Mouse (Mus musculus): ENCODE results near the gene Nlrp6. TPM values are rescaled to one million over a fixed set of nuclear protein-coding genes. Genes with fewer than 3 reads are reported as not detected.

Nlrp6 gene
- polyA plus RNA-seq, 1 experiment from 2014 or later = not detected

DNA sequence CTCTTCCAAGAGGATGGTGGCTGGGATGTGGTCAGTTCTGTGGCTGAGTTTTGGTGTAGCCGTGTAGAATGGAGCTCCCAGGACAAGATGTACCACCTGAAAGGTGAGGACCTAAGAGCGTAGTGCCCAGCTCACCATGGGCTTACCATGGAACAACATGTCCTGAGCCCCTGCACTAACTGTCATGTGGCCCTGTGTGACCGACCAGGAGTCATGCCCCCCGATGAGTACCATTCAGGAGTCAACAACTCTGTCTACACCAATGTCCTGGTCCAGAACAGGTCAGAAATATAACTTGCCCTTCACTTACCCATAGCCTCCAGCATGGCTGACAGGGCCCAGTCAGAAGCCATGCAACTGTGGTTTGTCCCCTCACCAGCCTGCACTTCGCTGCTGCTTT, 24.5 kb downstream of the Nlrp6 start:
- no peak overlapping the region for H3K27ac ChIP-seq

DNA sequence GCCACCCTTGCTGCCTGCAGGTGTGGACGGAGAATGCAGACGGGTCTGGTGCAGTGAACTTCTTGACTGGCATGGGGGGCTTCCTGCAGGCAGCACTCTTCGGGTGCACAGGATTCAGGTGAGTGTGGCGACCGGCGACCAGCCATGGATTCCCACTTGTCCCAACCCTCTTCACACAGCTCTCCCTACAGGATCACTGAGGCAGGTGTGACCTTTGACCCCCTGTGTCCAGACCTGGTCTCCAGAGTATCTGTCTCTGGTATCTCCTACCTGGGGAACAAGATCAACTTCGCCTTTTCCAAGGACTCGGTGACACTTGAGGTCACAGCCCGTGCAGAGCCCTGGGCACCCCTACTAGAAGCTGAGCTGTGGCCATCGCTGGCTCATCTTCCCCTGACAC, 25.6 kb downstream of the Nlrp6 start:
- WGBS = 92% methylated on average over 10 of the region's 10 CpGs
- Histone ChIP-seq H3K4me1 (replicated peaks) (peaks cover 39% of the 10 kb centered on the region), H3K36me3 (peaks cover 56% of the 10 kb centered on the region), H3K27ac (no peak overlapping the region), H3K9me3 (no peaks in the 10 kb centered on the region), H3K4me3 (no peak overlapping the region), H3K27me3 (ENCODE audit: insufficient read depth, poor library complexity, severe bottlenecking) (no peaks in the 10 kb centered on the region)
- DNase-seq (ENCODE audit: low spot score) = no peak

More for the DNA sequence above, 24.5 kb downstream of the Nlrp6 start:
- no peak for DNase-seq (ENCODE audit: low spot score)
- Histone ChIP-seq H3K4me1 (replicated peaks) (peaks cover 28% of the 10 kb centered on the region), H3K4me3 (no peak overlapping the region), H3K27me3 (ENCODE audit: insufficient read depth, poor library complexity, severe bottlenecking) (no peaks in the 10 kb centered on the region), H3K36me3 (peaks cover 56% of the 10 kb centered on the region), H3K9me3 (no peaks in the 10 kb centered on the region)
- WGBS = 90% methylated on average over 5 of the region's 5 CpGs

DNA sequence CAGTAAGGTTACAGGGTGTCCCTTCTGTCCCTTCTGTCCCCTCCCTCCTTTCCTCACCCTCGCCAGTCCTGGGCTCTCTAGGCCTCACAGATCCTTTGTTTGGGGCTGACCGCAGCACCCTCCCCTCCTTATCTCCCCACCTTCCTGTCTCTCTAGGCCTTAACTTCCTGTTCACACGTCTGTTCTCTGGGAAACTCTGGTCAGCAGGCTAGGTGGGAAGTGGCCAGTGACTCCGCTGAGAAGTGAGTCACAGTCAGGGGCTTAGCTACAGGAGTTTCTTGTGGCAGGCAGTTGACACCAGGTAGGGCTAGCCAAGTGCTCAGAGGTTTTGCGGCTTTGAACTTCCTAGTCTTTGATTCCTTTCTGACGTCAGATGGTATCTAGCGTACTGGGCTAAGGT, 26.3 kb downstream of the Nlrp6 start:
- peaks cover 56% of the 10 kb centered on the region for H3K36me3 ChIP-seq
- H3K9me3 ChIP-seq = no peaks in the 10 kb centered on the region
- no peaks in the 10 kb centered on the region for H3K27me3 ChIP-seq (ENCODE audit: insufficient read depth, poor library complexity, severe bottlenecking)
- H3K4me3 ChIP-seq = no peak overlapping the region
- no peak for DNase-seq (ENCODE audit: low spot score)
- no peak overlapping the region for H3K27ac ChIP-seq
- WGBS = 71% methylated on average over 7 of the region's 7 CpGs
- peaks cover 40% of the 10 kb centered on the region for H3K4me1 ChIP-seq (replicated peaks)

DNA sequence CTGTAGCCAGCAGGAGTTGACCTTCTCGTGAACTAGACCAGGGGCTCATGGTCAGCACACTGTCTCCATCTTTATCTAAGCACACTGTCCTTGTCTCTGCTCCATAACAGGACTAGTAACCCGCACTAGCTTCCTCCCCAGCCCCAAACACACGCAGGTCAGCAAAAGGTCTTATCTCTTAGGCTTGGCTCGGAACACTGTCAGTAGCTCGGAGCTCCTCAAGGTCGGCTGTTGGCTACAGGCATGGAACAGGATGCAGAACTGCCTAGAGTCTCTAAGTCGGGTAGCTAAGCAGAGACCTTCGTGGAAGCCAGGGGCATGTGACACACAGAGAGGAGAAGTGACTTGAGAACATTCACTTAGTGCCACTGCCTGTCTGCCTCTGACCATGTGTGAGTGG, 27.5 kb downstream of the Nlrp6 start:
- Histone ChIP-seq H3K9me3 (no peaks in the 10 kb centered on the region), H3K27ac (no peak overlapping the region), H3K4me1 (replicated peaks) (peaks cover 39% of the 10 kb centered on the region), H3K36me3 (peaks cover 62% of the 10 kb centered on the region), H3K27me3 (ENCODE audit: insufficient read depth, poor library complexity, severe bottlenecking) (no peaks in the 10 kb centered on the region), H3K4me3 (no peak overlapping the region)
- no peak for DNase-seq (ENCODE audit: low spot score)
- 90% methylated on average over 8 of the region's 8 CpGs for WGBS

DNA sequence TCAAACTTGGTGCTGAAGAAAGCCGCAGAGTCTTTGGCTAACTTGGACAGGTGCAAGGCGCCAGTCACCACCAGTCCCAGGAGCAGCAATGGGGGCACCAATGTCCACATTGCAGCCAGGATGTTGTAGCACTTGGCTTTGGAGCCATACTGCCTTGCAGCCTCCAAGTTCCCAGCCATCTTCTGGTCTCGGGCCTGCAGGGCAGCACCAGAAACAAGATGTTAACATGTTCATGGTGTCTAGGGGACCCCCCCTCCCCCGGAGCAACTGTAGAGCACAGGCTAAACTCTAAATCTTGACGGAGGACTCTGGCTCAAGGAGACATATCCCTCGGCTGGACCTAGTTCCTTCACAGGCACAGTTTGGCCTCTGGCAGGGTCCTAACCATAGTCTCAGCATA, 28.6 kb downstream of the Nlrp6 start:
- H3K27me3 ChIP-seq (ENCODE audit: insufficient read depth, poor library complexity, severe bottlenecking) = no peaks in the 10 kb centered on the region
- no peak overlapping the region for H3K27ac ChIP-seq
- H3K36me3 ChIP-seq = peaks cover 62% of the 10 kb centered on the region
- DNase-seq (ENCODE audit: low spot score) = no peak
- 90% methylated on average over 6 of the region's 6 CpGs for WGBS
- H3K4me1 ChIP-seq (replicated peaks) = peaks cover 44% of the 10 kb centered on the region
- no peaks in the 10 kb centered on the region for H3K9me3 ChIP-seq
- H3K4me3 ChIP-seq = no peak overlapping the region

DNA sequence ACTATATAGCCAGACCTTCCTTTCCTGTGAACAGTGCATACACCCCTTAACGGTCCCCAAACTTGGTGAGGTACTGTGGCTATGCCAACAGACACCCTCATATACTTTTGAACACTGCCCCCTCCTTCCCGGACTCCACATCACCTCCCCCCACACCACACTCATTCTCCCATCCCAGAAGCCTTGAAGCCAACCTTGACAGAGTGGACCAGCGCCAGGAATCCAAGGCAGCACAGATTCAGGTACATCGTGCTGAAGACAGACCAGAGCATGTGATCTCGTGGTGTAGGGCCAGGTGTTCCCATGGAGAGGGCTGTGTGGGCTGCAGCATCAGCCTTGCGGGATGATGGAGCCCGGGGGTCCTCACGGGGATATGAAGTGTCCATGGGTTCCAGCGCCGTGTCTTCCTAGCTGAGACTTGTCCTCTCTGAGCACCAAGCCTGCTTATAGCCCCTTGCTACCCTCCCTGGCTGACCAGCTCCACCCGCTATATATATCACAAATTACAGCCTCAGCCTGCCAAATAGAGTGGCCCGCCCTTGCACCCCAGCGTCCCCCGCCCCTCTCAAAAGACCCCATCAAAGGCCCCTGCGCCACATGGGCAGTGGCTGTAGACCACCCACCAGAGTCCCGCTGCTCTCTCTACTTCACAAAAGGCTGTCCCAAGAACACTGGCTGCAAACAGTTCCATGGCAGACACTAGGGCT, 29.3 kb downstream of the Nlrp6 start, which contains the start of gene Ifitm5:
TSS of gene Ifitm5 (minus strand) at position 468 of the 707 bp plus-strand sequence.
- H3K4me1 ChIP-seq (replicated peaks) = peaks cover 51% of the 10 kb centered on the region
- 82% methylated on average over 16 of the region's 16 CpGs for WGBS

DNA sequence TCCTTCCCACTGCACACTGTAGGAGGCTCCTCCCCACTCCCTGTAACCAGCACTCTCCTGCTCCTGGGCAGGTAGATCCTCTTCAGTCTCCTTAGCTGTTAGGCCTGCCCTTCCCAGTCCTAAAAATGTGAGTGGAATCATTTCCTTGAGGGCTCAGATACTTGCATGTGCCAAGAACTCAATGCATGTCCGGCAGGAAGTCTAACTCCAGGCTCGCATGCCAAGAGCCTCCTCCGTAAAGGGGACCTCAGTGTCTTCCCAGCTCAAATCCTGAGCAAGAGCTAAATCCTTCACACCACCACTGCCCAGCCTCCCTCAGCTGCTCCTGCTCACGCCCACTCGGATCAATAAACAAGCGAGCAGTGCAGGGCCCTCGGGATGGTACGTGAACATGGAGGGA, 30.3 kb downstream of the Nlrp6 start:
- Histone ChIP-seq H3K27ac (peak overlapping the region; percentile 3), H3K4me3 (no peak overlapping the region), H3K4me1 (replicated peaks) (peaks cover 62% of the 10 kb centered on the region), H3K27me3 (ENCODE audit: insufficient read depth, poor library complexity, severe bottlenecking) (no peaks in the 10 kb centered on the region), H3K36me3 (peaks cover 49% of the 10 kb centered on the region), H3K9me3 (no peaks in the 10 kb centered on the region)
- WGBS = 49% methylated on average over 8 of the region's 8 CpGs
- no peak for DNase-seq (ENCODE audit: low spot score)

More for the DNA sequence above, 29.3 kb downstream of the Nlrp6 start, which contains the start of gene Ifitm5:
- H3K4me3 ChIP-seq = no peak within 1 kb of the TSS
- no peaks in the 10 kb centered on the region for H3K27me3 ChIP-seq (ENCODE audit: insufficient read depth, poor library complexity, severe bottlenecking)
- DNase-seq (ENCODE audit: low spot score) = no peak
- peak within 1 kb of the TSS; percentile 3 for H3K27ac ChIP-seq
- no peaks in the 10 kb centered on the region for H3K9me3 ChIP-seq
- H3K36me3 ChIP-seq = peaks cover 58% of the 10 kb centered on the region

DNA sequence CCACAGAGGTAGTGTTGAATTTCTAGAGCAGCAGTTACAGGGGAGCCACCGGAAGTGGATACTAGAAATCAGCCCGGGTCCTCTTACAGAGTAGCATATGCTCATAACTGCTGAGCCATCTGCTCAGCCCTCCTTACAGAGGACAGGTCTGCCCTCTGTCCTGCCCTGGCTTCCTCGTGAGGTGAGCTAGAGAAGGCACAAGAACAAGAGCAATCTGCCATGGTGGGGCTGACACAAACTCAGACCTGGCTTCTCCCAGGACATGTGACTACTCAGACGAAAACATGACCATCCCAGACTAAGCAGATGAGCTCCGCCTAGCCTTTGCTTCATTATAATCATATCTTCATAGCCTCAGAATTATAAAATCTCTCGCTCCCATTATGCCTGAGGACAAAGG, 31.1 kb downstream of the Nlrp6 start:
- no peak overlapping the region for H3K27ac ChIP-seq
- H3K4me1 ChIP-seq (replicated peaks) = peaks cover 68% of the 10 kb centered on the region
- no peak overlapping the region for H3K4me3 ChIP-seq
- no peaks in the 10 kb centered on the region for H3K27me3 ChIP-seq (ENCODE audit: insufficient read depth, poor library complexity, severe bottlenecking)
- DNase-seq (ENCODE audit: low spot score) = no peak
- H3K9me3 ChIP-seq = no peaks in the 10 kb centered on the region
- H3K36me3 ChIP-seq = peaks cover 42% of the 10 kb centered on the region
- WGBS = 77% methylated on average over 6 of the region's 6 CpGs

DNA sequence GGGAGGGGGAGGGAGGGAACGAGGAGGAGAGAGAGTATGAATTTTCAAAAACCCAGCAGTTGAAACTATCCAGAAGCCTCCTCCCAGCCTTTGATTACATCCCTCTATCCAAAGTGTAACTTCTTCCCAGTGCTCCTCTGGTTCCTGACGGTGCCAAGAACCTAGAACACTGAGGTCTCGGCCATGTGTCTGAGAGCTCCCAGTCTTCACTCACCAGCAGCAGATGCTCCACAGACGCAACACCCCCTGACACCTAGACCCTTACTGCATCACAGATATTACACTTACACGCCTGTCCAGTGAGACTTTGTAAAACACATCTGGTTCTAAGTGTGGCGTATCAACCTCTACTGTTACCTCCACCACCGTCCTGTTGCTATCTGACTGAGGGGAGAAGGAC, 31.7 kb downstream of the Nlrp6 start:
- DNase-seq (ENCODE audit: low spot score) = no peak
- peaks cover 68% of the 10 kb centered on the region for H3K4me1 ChIP-seq (replicated peaks)
- H3K27me3 ChIP-seq (ENCODE audit: insufficient read depth, poor library complexity, severe bottlenecking) = no peaks in the 10 kb centered on the region
- no peak overlapping the region for H3K4me3 ChIP-seq
- no peaks in the 10 kb centered on the region for H3K9me3 ChIP-seq
- WGBS = 86% methylated on average over 7 of the region's 7 CpGs
- peaks cover 35% of the 10 kb centered on the region for H3K36me3 ChIP-seq
- no peak overlapping the region for H3K27ac ChIP-seq

DNA sequence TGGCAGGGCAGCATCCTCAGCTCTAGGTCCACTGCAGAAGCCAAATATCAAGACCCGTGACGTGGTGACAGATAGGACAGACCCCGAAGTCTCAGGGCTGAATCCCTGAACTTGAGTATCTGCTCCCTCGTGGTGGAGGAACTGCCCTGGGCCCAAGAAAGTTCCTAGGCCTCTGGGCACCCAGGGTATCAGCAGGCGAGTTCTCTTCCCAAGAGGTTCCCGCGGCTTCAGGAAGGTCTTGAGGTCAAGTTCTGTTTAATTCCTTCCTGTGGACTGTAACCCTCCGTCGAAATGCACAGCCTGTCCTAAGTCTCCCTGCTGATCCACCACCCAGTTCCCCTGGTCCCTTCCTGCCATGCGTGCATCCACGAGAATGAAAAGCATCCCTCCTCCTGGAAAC, 32.4 kb downstream of the Nlrp6 start:
- Histone ChIP-seq H3K9me3 (no peaks in the 10 kb centered on the region), H3K27ac (no peak overlapping the region), H3K36me3 (peaks cover 28% of the 10 kb centered on the region), H3K4me3 (no peak overlapping the region), H3K27me3 (ENCODE audit: insufficient read depth, poor library complexity, severe bottlenecking) (0 out of 2 replicates have a peak, but pooled peaks cover 2% of the 10 kb centered on the region), H3K4me1 (replicated peaks) (peaks cover 68% of the 10 kb centered on the region)
- DNase-seq (ENCODE audit: low spot score) = no peak
- 85% methylated on average over 11 of the region's 11 CpGs for WGBS

DNA sequence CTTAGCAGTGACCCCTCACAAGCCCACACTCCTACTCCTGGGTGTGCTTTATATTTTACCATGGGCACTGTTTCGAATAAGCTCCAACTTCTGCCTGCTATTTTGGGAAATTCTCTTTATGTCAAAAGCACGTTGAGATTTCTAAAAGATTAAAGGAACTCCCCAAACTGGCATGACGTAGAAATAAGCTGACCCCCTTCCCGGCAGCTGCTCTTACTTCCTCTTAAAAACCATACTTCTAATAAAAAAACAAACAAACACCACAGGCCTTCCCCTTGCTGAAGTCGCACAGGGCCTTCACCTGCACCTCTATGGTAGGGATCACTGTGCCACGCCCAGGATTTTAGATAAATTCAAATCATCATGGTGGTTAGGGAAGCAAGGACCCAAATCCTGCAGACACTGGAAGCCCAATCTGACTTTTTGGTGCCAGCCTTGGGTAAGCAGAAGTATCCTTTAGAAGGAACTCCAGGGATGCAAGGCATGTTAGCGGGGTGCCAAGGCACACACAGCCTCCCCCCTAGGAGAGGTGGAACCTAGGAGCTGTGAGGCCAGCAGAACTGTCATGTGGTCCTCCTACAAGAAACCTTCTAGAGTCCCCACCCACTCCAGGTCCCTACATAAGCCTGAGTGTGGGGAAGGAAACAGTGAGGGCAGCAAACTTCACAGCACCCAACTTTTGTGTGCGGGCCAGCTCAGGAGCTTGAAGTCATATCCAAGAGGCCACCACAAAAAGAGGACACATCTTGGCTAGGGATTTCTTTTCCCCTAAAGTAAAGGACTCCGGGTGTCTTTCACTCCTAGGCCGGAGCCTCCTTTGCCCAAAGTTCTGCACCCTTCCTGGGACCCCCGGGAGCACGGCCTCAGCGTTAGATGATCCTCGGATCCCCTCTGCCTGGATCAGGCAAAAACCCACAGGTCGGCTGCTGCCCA, 33.4 kb downstream of the Nlrp6 start:
- 71% methylated on average over 15 of the region's 15 CpGs for WGBS
- no peak for DNase-seq (ENCODE audit: low spot score)
- H3K36me3 ChIP-seq = peaks cover 19% of the 10 kb centered on the region
- H3K9me3 ChIP-seq = no peaks in the 10 kb centered on the region
- H3K27me3 ChIP-seq (ENCODE audit: insufficient read depth, poor library complexity, severe bottlenecking) = 0 out of 2 replicates have a peak, but pooled peaks cover 7% of the 10 kb centered on the region
- H3K4me3 ChIP-seq = peak overlapping the region; percentile 55
- peaks cover 70% of the 10 kb centered on the region for H3K4me1 ChIP-seq (replicated peaks)
- H3K27ac ChIP-seq = peak overlapping the region; percentile 86; the same call in 1 of the 2 replicates

DNA sequence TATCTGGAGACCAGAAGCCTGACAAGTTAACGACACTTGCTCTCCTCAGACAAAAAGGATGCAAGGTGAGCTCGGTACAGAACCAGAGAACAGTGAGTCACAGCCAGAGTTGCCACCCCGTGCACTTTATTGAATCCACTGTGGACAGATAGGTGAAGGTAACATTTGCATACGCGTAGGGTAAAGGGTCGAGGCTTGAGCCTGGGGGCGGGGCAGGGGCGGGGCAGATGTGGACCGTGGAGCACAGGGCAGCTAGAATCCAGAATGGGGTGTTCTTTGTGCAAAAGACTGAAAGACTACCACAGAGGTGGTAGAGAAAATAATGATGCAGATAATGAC, 34.0 kb downstream of the Nlrp6 start:
- Histone ChIP-seq H3K27ac (peak overlapping the region; percentile 86; the same call in 1 of the 2 replicates), H3K36me3 (peaks cover 12% of the 10 kb centered on the region), H3K4me1 (replicated peaks) (peaks cover 70% of the 10 kb centered on the region), H3K9me3 (no peaks in the 10 kb centered on the region), H3K27me3 (ENCODE audit: insufficient read depth, poor library complexity, severe bottlenecking) (0 out of 2 replicates have a peak, but pooled peaks cover 7% of the 10 kb centered on the region), H3K4me3 (peak overlapping the region; percentile 55)
- no peak for DNase-seq (ENCODE audit: low spot score)
- WGBS = 11% methylated on average over 9 of the region's 9 CpGs

DNA sequence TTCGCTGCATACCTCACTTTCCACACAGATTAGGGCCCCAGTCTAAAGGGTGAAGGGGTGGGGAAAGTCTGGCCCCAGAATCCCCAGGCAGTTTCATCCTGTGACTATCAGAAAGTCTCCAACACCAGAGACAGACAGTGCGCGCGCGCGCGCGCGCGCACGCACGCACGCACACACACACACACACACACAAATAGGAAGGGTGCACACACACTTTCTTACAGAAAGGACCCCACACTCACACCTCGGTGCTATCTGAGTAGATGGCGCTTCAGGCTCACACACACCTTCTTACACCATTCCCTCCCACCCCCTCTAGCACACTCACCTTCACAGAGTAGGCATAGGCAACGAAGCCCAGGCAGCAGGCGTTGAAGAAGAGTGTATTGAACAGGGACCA, 34.6 kb downstream of the Nlrp6 start:
- peak; percentile 47 for DNase-seq (ENCODE audit: low spot score)
- Histone ChIP-seq H3K4me3 (peak overlapping the region; percentile 55), H3K36me3 (peaks cover 6% of the 10 kb centered on the region; the same call in 1 of the 2 replicates), H3K9me3 (no peaks in the 10 kb centered on the region), H3K27ac (peak overlapping the region; percentile 86), H3K27me3 (ENCODE audit: insufficient read depth, poor library complexity, severe bottlenecking) (0 out of 2 replicates have a peak, but pooled peaks cover 7% of the 10 kb centered on the region), H3K4me1 (replicated peaks) (peaks cover 64% of the 10 kb centered on the region)
- 12% methylated on average over 17 of the region's 17 CpGs for WGBS
